Mouse (Mus musculus) forebrain, embryonic 13.5 days (tissue): ENCODE results near the gene Tex9. TPM values are rescaled to one million over a fixed set of nuclear protein-coding genes. Genes with fewer than 3 reads are reported as not detected.

Source experiments
- ATAC-seq: fragments of 200-750 bp; cut with Nextera tagmentation; 2 replicates; pipeline ENCODE4 v1.8.0; 2017
- H3K27ac ChIP-seq: fragments of 300-500 bp; sonication (generic); 2 replicates; pipeline ENCODE4 v1.5.1; 2015; ENCODE audit warnings: inconsistent platforms, mild to moderate bottlenecking, moderate library complexity
- H3K27me3 ChIP-seq: fragments of 300-500 bp; sonication (generic); 2 replicates; pipeline ENCODE4 v1.6.1; 2015; ENCODE audit warnings: mild to moderate bottlenecking, inconsistent platforms
- H3K36me3 ChIP-seq: fragments of 300-500 bp; sonication (generic); 2 replicates; pipeline ENCODE4 v1.6.1; 2015; ENCODE audit warnings: mild to moderate bottlenecking, inconsistent platforms; ENCODE audit not compliant: poor library complexity, severe bottlenecking
- H3K4me1 ChIP-seq: fragments of 300-500 bp; sonication (generic); 2 replicates; pipeline ENCODE4 v1.6.1; 2015; ENCODE audit warnings: inconsistent platforms
- H3K4me2 ChIP-seq: fragments of 300-500 bp; sonication (generic); 2 replicates; pipeline ENCODE4 v1.6.1; 2015; ENCODE audit warnings: inconsistent platforms, mild to moderate bottlenecking, moderate library complexity
- H3K4me3 ChIP-seq: fragments of 300-500 bp; sonication (generic); 2 replicates; pipeline ENCODE4 v1.5.1; 2015; ENCODE audit warnings: mild to moderate bottlenecking, inconsistent platforms
- H3K9ac ChIP-seq: fragments of 300-500 bp; sonication (generic); 2 replicates; pipeline ENCODE4 v1.6.1; 2015; ENCODE audit warnings: mild to moderate bottlenecking, inconsistent platforms
- H3K9me3 ChIP-seq: fragments of 300-500 bp; sonication (generic); replicated peaks from 2 replicates; pipeline ENCODE4 v1.6.1; 2016; ENCODE audit warnings: inconsistent platforms
- WGBS: fragments of 180-500 bp; shearing (Covaris S2); methylation state at CpG from one replicate; pipeline ENCODE4 v1.1.7; 2015; 5-methylcytosine and 5-hydroxymethylcytosine counted together
- polyA plus RNA-seq: library from polyadenylated mRNA; unstranded; fragments of >200 nt; fragmentation: Nextera tagmentation; extraction: Ambion mirVana; gene quantifications from 2 replicates; pipeline ENCODE4 v1.2.1, GENCODE M21; 2015

Gene Tex9
- polyA plus RNA-seq, 1 experiment from 2014 or later = 65.6 TPM

GRCm38 (mm10) chr9:72425300-72425850 is 66.6 kb downstream of the Tex9 start:
- no peak for ATAC-seq
- Histone ChIP-seq H3K27me3 (no peaks in the 10 kb centered on the region; the same call in 1 of the 2 replicates), H3K9me3 (no peaks in the 10 kb centered on the region), H3K27ac (no peak overlapping the region), H3K4me3 (no peak overlapping the region), H3K4me2 (no peak overlapping the region), H3K36me3 (no peaks in the 10 kb centered on the region), H3K9ac (no peak overlapping the region; the same call in 1 of the 2 replicates), H3K4me1 (peaks cover 16% of the 10 kb centered on the region)
- 67% methylated on average over 11 of the region's 11 CpGs for WGBS

- H3K27ac ChIP-seq = no peak overlapping the region
- no peaks in the 10 kb centered on the region; the same call in 1 of the 2 replicates for H3K27me3 ChIP-seq
- WGBS = 83% methylated on average over 2 of the region's 2 CpGs
Observed at GRCm38 (mm10) chr9:72422753-72423152, 69.3 kb downstream of the Tex9 start.

GRCm38 (mm10) chr9:72422284-72422683 is 69.7 kb downstream of the Tex9 start:
- no peak overlapping the region for H3K4me2 ChIP-seq
- ATAC-seq = no peak
- H3K9ac ChIP-seq = no peak overlapping the region
- no peaks in the 10 kb centered on the region for H3K9me3 ChIP-seq
- no peaks in the 10 kb centered on the region for H3K36me3 ChIP-seq
- 76% methylated on average over 11 of the region's 11 CpGs for WGBS
- H3K4me1 ChIP-seq = peaks cover 16% of the 10 kb centered on the region
- no peaks in the 10 kb centered on the region; the same call in 1 of the 2 replicates for H3K27me3 ChIP-seq
- H3K27ac ChIP-seq = no peak overlapping the region
- no peak overlapping the region for H3K4me3 ChIP-seq

More at GRCm38 (mm10) chr9:72422753-72423152, 69.3 kb downstream of the Tex9 start:
- Histone ChIP-seq H3K36me3 (no peaks in the 10 kb centered on the region), H3K4me3 (no peak overlapping the region), H3K9ac (no peak overlapping the region), H3K4me2 (no peak overlapping the region), H3K4me1 (peaks cover 16% of the 10 kb centered on the region), H3K9me3 (no peaks in the 10 kb centered on the region)
- ATAC-seq = no peak

- H3K27me3 ChIP-seq = no peaks in the 10 kb centered on the region; the same call in 1 of the 2 replicates
Observed at GRCm38 (mm10) chr9:72420490-72420889, 71.5 kb downstream of the Tex9 start.

GRCm38 (mm10) chr9:72418443-72418842 is 73.6 kb downstream of the Tex9 start:
- no peaks in the 10 kb centered on the region for H3K9me3 ChIP-seq
- ATAC-seq = no peak
- no peaks in the 10 kb centered on the region for H3K36me3 ChIP-seq
- H3K27me3 ChIP-seq = no peaks in the 10 kb centered on the region; the same call in 1 of the 2 replicates
- peaks cover 13% of the 10 kb centered on the region for H3K4me1 ChIP-seq
- no peak overlapping the region for H3K4me3 ChIP-seq
- WGBS = 84% methylated on average over 3 of the region's 3 CpGs
- H3K27ac ChIP-seq = no peak overlapping the region
- no peak overlapping the region for H3K9ac ChIP-seq
- H3K4me2 ChIP-seq = no peak overlapping the region

More at GRCm38 (mm10) chr9:72420490-72420889, 71.5 kb downstream of the Tex9 start:
- H3K4me3 ChIP-seq = no peak overlapping the region
- H3K36me3 ChIP-seq = no peaks in the 10 kb centered on the region
- no peak overlapping the region for H3K4me2 ChIP-seq
- H3K9ac ChIP-seq = no peak overlapping the region
- H3K9me3 ChIP-seq = no peaks in the 10 kb centered on the region
- 80% methylated on average over 3 of the region's 3 CpGs for WGBS
- H3K27ac ChIP-seq = no peak overlapping the region
- peaks cover 14% of the 10 kb centered on the region for H3K4me1 ChIP-seq
- no peak for ATAC-seq

GRCm38 (mm10) chr9:72411746-72412145 is 80.3 kb downstream of the Tex9 start:
- Histone ChIP-seq H3K27ac (no peak overlapping the region), H3K9me3 (no peaks in the 10 kb centered on the region), H3K27me3 (0 out of 2 replicates have a peak, but pooled peaks cover 6% of the 10 kb centered on the region), H3K4me2 (no peak overlapping the region), H3K36me3 (no peaks in the 10 kb centered on the region), H3K4me3 (no peak overlapping the region), H3K9ac (no peak overlapping the region), H3K4me1 (peaks cover 4% of the 10 kb centered on the region; the same call in 1 of the 2 replicates)
- ATAC-seq = no peak
- 85% methylated on average over 2 of the region's 2 CpGs for WGBS

GRCm38 (mm10) chr9:72409381-72410225 is 82.4 kb downstream of the Tex9 start:
- Histone ChIP-seq H3K27ac (no peak overlapping the region), H3K27me3 (0 out of 2 replicates have a peak, but pooled peaks cover 6% of the 10 kb centered on the region), H3K4me2 (no peak overlapping the region), H3K4me1 (peaks cover 4% of the 10 kb centered on the region; the same call in 1 of the 2 replicates), H3K4me3 (no peak overlapping the region), H3K9me3 (no peaks in the 10 kb centered on the region), H3K36me3 (no peaks in the 10 kb centered on the region), H3K9ac (no peak overlapping the region)
- WGBS = 58% methylated on average over 15 of the region's 15 CpGs
- ATAC-seq = no peak

GRCm38 (mm10) chr9:72408131-72408586 is 83.9 kb downstream of the Tex9 start:
- ATAC-seq = peak; percentile 94
- peaks cover 4% of the 10 kb centered on the region; the same call in 1 of the 2 replicates for H3K4me1 ChIP-seq
- 0 out of 2 replicates have a peak, but pooled peaks cover 6% of the 10 kb centered on the region for H3K27me3 ChIP-seq
- H3K9me3 ChIP-seq = no peaks in the 10 kb centered on the region
- peak overlapping the region; percentile 56 for H3K4me2 ChIP-seq
- H3K9ac ChIP-seq = peak overlapping the region; percentile 52
- H3K4me3 ChIP-seq = peak overlapping the region; percentile 27
- H3K36me3 ChIP-seq = no peaks in the 10 kb centered on the region
- 12% methylated on average over 12 of the region's 12 CpGs for WGBS
- no peak overlapping the region; the same call in 1 of the 2 replicates for H3K27ac ChIP-seq

GRCm38 (mm10) chr9:72405882-72406638 is 86.0 kb downstream of the Tex9 start:
- no peak overlapping the region for H3K4me2 ChIP-seq
- no peak overlapping the region for H3K27ac ChIP-seq
- H3K9ac ChIP-seq = no peak overlapping the region
- WGBS = 92% methylated on average over 9 of the region's 9 CpGs
- peaks cover 4% of the 10 kb centered on the region; the same call in 1 of the 2 replicates for H3K4me1 ChIP-seq
- no peak overlapping the region for H3K4me3 ChIP-seq
- no peaks in the 10 kb centered on the region for H3K9me3 ChIP-seq
- no peaks in the 10 kb centered on the region for H3K36me3 ChIP-seq
- ATAC-seq = no peak
- 0 out of 2 replicates have a peak, but pooled peaks cover 6% of the 10 kb centered on the region for H3K27me3 ChIP-seq

- H3K36me3 ChIP-seq = no peaks in the 10 kb centered on the region
- H3K4me1 ChIP-seq = peaks cover 7% of the 10 kb centered on the region
- 60% methylated on average over 3 of the region's 3 CpGs for WGBS
- H3K27me3 ChIP-seq = 0 out of 2 replicates have a peak, but pooled peaks cover 3% of the 10 kb centered on the region
- no peak overlapping the region for H3K4me2 ChIP-seq
- no peaks in the 10 kb centered on the region for H3K9me3 ChIP-seq
- no peak overlapping the region for H3K27ac ChIP-seq
- ATAC-seq = no peak
- no peak overlapping the region for H3K4me3 ChIP-seq
- no peak overlapping the region for H3K9ac ChIP-seq
Observed at GRCm38 (mm10) chr9:72404934-72405333, 87.1 kb downstream of the Tex9 start.

GRCm38 (mm10) chr9:72404446-72404845 is 87.6 kb downstream of the Tex9 start:
- H3K4me1 ChIP-seq = peaks cover 12% of the 10 kb centered on the region
- no peak overlapping the region for H3K9ac ChIP-seq
- H3K4me2 ChIP-seq = no peak overlapping the region
- H3K4me3 ChIP-seq = no peak overlapping the region
- WGBS = 86% methylated on average over 8 of the region's 8 CpGs
- ATAC-seq = no peak
- no peaks in the 10 kb centered on the region for H3K36me3 ChIP-seq
- 0 out of 2 replicates have a peak, but pooled peaks cover 3% of the 10 kb centered on the region for H3K27me3 ChIP-seq
- no peak overlapping the region for H3K27ac ChIP-seq
- no peaks in the 10 kb centered on the region for H3K9me3 ChIP-seq
